Mouse (Mus musculus) small intestine, adult 2 months (tissue): ENCODE results near the gene Ccdc96.

Experiments
- CTCF ChIP-seq: fragments of 200-500 bp; IDR thresholded peaks from 2 replicates; pipeline ENCODE4 v1.5.1; 2012; ENCODE audit warnings: low read depth, mild to moderate bottlenecking, control low read depth, inconsistent platforms, low read length, moderate library complexity, mixed read lengths; ENCODE audit not compliant: insufficient replicate concordance, insufficient read length; ENCODE audit errors: extremely low read depth
- POLR2A ChIP-seq: fragments of 200-500 bp; IDR thresholded peaks from 2 replicates; pipeline ENCODE4 v1.6.1; 2012; ENCODE audit warnings: low read depth, mild to moderate bottlenecking, control low read depth, inconsistent platforms, low read length, moderate library complexity

- TF ChIP-seq POLR2A (no peak), CTCF (no peak)
Observed at GRCm38 (mm10) chr5:36460712-36461111, 23.7 kb upstream of the Ccdc96 start.
